Mouse (Mus musculus): ENCODE results near the gene Pkig.

- TF ChIP-seq CTCF (IDR thresholded peaks at IDR 0.05; ENCODE audit: low read depth) (no peak), EP300 (IDR thresholded peaks at IDR 0.05; ENCODE audit: low read depth) (no peak)
These were observed 8.9 kb downstream of the Pkig start for GRCm38 (mm10) chr2:163667045-163667444.

Data from liver, postnatal 0 days (tissue).